Mouse (Mus musculus) splenic B cell, adult 2 months (primary cell): ENCODE measurements around the gene Gm27179.
"Not testable (repeated sequence)": the region's sequence is repeated elsewhere in the genome, so short reads cannot be mapped to it uniquely, and the experiment has no call there.

ENCODE experiments used
- DNase-seq: peaks from one replicate; pipeline ENCODE4 v3.0.0-alpha.2; 2011; ENCODE audit warnings: low read depth, low spot score
- H3K27me3 ChIP-seq: 2 replicates; pipeline ENCODE4 v1.6.1; 2012; ENCODE audit warnings: mild to moderate bottlenecking, low read length, moderate library complexity, mixed read lengths; ENCODE audit not compliant: control insufficient read depth, poor library complexity, insufficient read depth, severe bottlenecking
- H3K36me3 ChIP-seq: 2 replicates; pipeline ENCODE4 v1.6.1; 2012; ENCODE audit warnings: mild to moderate bottlenecking, low read length, moderate library complexity, mixed read lengths; ENCODE audit not compliant: control insufficient read depth, poor library complexity, insufficient read depth, severe bottlenecking

Gm27179 gene

GRCm38 (mm10) chr14:69512449-69512848 is at the start of gene Gm27179:
Gm27179 (minus strand) TSS chr14:69512549.
- not testable (repeated sequence) for DNase-seq, H3K27me3 ChIP-seq, H3K36me3 ChIP-seq

DNA sequence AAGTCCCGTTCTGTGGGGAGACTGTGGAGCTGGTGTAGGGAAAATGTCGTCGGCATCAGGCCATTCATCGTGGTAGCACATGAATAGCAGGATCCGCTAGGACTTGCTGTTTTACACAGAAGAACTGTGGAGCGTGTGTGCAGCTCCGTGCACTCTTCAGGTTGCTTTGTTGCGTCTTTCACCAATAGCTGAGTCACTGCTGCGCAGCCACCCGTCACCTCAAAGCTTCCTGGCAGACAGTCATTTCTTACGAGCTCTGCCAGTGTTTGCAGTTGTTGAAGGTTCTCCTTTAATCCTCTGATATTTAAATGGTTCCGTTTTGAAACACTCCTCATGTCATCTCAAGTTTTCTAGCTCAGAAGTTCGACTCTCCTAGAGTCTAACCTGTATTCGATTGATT is 45.2 kb upstream of the Gm27179 start:
- not testable (repeated sequence) for DNase-seq, H3K36me3 ChIP-seq, H3K27me3 ChIP-seq

GRCm38 (mm10) chr14:69556820-69557219 is 44.5 kb upstream of the Gm27179 start:
- H3K27me3 ChIP-seq, H3K36me3 ChIP-seq, DNase-seq: not testable (repeated sequence)

DNA sequence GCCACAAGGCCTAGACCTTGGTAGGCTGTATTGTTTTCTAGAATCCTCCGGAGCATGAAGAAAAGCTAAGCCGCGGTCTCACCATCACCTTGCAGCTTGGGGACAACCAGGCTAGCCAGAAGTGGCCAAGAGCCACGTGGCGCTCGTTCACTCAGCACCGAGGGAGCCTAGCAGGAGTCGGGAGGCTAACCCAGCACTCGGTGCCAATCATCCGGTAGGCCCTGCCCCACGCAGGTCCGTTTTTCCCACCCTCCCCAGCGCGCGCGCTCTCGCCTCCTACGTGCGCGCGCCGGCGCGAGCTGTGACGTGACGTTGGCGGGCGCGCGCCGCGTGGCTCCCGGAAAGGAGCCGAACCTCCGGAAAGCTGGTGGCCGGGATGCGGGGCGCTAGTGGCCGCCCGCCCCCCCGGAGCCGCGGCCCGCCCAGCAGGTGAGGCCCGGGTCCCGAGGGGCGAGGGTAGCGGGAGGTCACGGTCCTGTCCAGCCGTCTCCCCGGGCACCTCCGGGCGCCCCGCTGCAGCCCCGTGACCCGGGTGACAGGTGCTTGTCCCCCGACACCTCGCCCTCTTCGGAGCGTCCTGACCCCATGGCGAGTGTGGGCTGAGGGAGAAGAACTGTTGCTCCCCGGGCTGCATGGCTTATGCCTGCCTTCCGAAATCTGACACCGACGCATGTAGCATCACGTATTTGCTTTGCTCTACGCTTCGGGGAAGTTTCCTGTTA is 42.9 kb upstream of the Gm27179 start, which contains the start of gene Entpd4b:
Entpd4b (plus strand) TSS at position 315 of the 722 bp plus-strand sequence.
- not testable (repeated sequence) for DNase-seq, H3K27me3 ChIP-seq, H3K36me3 ChIP-seq

DNA sequence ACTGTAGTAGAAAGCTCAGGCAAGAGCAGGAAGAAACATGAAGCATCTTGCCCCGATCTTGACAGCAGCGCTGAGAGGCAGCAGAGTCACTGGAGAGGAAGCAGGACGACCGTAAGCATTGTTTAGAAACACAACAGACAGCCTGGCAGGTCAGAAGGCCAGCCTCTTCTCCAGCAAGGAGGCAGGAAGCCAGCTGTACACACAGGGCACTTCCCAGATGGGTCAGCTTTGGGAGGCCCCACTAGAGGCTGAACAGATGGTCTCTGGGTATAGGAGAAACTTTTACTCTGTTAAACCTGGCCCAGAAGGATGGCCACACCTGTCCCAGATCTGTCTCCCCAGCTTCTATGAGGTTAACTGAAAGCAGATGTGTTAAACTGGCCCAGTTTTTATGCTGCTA is 35.0 kb upstream of the Gm27179 start:
- DNase-seq = not testable (repeated sequence)

GRCm38 (mm10) chr14:69545052-69545451 is 32.7 kb upstream of the Gm27179 start:
- not testable (repeated sequence) for DNase-seq, H3K36me3 ChIP-seq

More for the DNA sequence above, 35.0 kb upstream of the Gm27179 start:
- H3K36me3 ChIP-seq, H3K27me3 ChIP-seq: not testable (repeated sequence)

GRCm38 (mm10) chr14:69544033-69544432 is 31.7 kb upstream of the Gm27179 start:
- H3K27me3 ChIP-seq, H3K36me3 ChIP-seq, DNase-seq: not testable (repeated sequence)

More at GRCm38 (mm10) chr14:69545052-69545451, 32.7 kb upstream of the Gm27179 start:
- not testable (repeated sequence) for H3K27me3 ChIP-seq

- DNase-seq, H3K27me3 ChIP-seq, H3K36me3 ChIP-seq: not testable (repeated sequence)
These were observed 30.3 kb upstream of the Gm27179 start for GRCm38 (mm10) chr14:69542695-69543094.

DNA sequence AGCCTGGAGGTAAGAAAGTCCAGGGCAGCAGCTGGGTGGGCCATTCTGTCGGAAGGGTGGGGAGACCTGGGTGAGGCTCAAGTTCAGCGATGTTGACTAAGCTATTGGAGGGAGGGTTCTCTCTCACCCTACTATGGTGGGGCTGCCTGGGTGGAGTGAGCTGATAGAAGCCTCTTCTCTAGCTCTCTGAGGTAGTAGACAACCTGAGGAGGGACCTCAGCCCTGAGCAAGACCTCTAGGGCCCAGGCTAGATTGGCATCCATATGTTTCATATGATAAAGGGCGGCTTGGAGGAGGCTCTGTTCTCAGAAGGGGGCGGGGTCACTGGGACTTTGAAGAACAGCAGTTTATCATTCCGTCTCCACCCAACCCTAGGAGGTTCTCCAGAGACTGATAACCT is 27.8 kb upstream of the Gm27179 start:
- not testable (repeated sequence) for H3K27me3 ChIP-seq, H3K36me3 ChIP-seq, DNase-seq

DNA sequence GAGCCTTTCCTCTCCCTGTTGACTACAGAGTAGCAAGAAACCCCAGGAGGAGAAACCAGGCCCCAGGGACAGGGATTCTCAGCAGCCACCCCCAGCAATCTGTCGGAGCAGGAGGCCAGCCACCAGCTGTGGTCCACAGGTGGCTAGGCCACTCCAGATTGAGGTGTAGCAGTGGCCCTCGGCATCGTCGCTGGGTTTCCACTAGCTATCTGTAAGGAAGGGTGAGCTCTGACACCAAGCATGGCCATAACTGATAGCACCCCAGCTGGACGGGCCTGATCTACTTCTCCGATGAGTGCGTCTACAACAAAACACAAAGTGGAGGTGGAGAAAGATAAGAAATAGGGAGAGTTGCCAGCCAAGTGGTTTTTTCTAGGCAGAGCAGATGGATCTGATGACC is 24.2 kb upstream of the Gm27179 start:
- H3K27me3 ChIP-seq = not testable (repeated sequence)

GRCm38 (mm10) chr14:69526202-69526601 is 13.9 kb upstream of the Gm27179 start:
- not testable (repeated sequence) for H3K27me3 ChIP-seq, DNase-seq, H3K36me3 ChIP-seq

More for the DNA sequence above, 24.2 kb upstream of the Gm27179 start:
- not testable (repeated sequence) for DNase-seq, H3K36me3 ChIP-seq

DNA sequence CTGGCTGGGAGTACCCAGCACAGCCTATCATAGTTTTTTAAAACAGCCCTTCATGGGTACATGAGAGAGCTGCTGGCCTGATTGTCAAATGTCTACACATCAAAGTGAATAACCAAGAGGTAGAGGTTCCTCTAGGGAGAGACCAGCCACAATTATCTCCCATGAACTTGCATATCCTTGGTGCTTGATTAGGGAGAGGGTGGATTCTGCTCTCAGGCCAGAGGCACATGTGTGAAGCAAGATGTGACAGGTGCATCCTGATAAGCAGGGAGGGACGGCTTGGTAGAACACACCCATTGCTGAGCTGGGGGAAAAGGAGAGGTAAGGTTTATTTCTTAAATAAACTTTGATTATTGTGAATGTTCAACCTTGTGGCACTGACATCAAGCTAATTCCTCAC is 10.7 kb upstream of the Gm27179 start:
- H3K36me3 ChIP-seq, H3K27me3 ChIP-seq, DNase-seq: not testable (repeated sequence)

DNA sequence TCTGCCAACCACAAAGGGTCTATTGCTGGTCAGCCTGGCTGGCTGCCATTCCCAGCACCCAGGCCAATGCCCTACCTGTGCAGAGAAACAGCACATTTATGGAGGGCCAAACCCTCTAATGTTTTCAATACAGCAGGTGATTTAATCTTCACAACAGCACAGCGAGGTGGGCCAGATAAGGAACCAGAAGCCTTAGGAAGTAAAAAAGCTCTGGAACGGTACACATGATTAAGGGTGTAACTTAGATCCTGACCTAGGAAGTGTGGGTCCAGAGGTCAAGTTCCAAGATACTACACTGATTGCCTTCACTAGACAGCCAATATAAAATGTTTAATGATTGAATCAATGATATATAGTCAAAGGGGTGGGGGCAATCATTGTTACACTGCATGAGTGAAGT is 8.5 kb upstream of the Gm27179 start:
- not testable (repeated sequence) for DNase-seq, H3K27me3 ChIP-seq, H3K36me3 ChIP-seq

DNA sequence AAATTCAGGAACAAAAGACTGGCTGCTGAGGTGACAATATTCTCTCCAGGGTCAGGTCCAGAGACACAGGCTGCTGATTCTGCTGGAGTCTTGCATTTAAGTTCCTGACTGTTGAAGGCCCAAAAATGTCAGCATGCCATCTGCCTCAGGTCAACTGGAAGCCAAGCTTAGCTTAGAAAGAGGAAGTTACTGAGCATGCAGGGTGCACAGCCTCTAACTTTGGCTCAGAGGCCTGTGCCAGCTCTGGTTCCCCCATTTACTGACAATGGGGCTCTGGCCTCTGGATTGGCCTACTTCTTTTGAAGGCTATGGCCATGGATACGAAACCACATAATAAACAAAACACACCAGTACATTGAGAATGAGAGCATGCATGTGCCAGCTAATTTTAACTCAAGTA is 5.3 kb downstream of the Gm27179 start:
- not testable (repeated sequence) for DNase-seq, H3K27me3 ChIP-seq, H3K36me3 ChIP-seq

GRCm38 (mm10) chr14:69503174-69503573 is 9.2 kb downstream of the Gm27179 start, which contains the start of gene Gm16867:
Gm16867 (minus strand) TSS chr14:69503362.
- H3K36me3 ChIP-seq, DNase-seq, H3K27me3 ChIP-seq: not testable (repeated sequence)
